Mouse (Mus musculus) NIH3T3 (cell line): ENCODE results near the gene Tac2.

ENCODE experiments used
- DNase-seq: peaks from one replicate; pipeline ENCODE4 v3.0.0-alpha.2; 2012; ENCODE audit warnings: low read depth

Gene Tac2

GRCm38 (mm10) chr10:127725136-127725535 is 858 bp downstream of the Tac2 start:
- no peak for DNase-seq

GRCm38 (mm10) chr10:127728437-127728836 is 4.2 kb downstream of the Tac2 start:
- DNase-seq, result no peak

- DNase-seq, result no peak
These were observed 6.1 kb downstream of the Tac2 start for GRCm38 (mm10) chr10:127730285-127730932.

GRCm38 (mm10) chr10:127730933-127731310 is 6.6 kb downstream of the Tac2 start:
- no peak for DNase-seq

GRCm38 (mm10) chr10:127731397-127731796 is 7.1 kb downstream of the Tac2 start:
- peak; percentile 19 for DNase-seq

GRCm38 (mm10) chr10:127734434-127734833 is 10.2 kb downstream of the Tac2 start:
- DNase-seq, result peak; percentile 41

GRCm38 (mm10) chr10:127736266-127736665 is 12.0 kb downstream of the Tac2 start:
- DNase-seq, result no peak

GRCm38 (mm10) chr10:127736916-127737315 is 12.6 kb downstream of the Tac2 start:
- DNase-seq, result no peak

- no peak for DNase-seq
These were observed 13.3 kb downstream of the Tac2 start for GRCm38 (mm10) chr10:127737552-127737951.

GRCm38 (mm10) chr10:127738151-127738882 is 14.0 kb downstream of the Tac2 start:
- peak; percentile 58 for DNase-seq

GRCm38 (mm10) chr10:127739083-127739660 is 14.9 kb downstream of the Tac2 start, which contains the start of gene Zbtb39:
Gene Zbtb39, plus strand, starts transcription at chr10:127739538.
- DNase-seq, result peak; percentile 92

GRCm38 (mm10) chr10:127739661-127740161 is 15.4 kb downstream of the Tac2 start:
- peak; percentile 51 for DNase-seq

GRCm38 (mm10) chr10:127744661-127745060 is 20.4 kb downstream of the Tac2 start:
- peak; percentile 56 for DNase-seq

- DNase-seq, result no peak
These were observed 21.6 kb downstream of the Tac2 start for GRCm38 (mm10) chr10:127745886-127746285.

- DNase-seq, result no peak
These were observed 23.0 kb downstream of the Tac2 start for GRCm38 (mm10) chr10:127747254-127747653.

GRCm38 (mm10) chr10:127748847-127749612 is 24.8 kb downstream of the Tac2 start:
- no peak for DNase-seq

- DNase-seq, result no peak
These were observed 26.0 kb downstream of the Tac2 start for GRCm38 (mm10) chr10:127750136-127750777.

GRCm38 (mm10) chr10:127751548-127751947 is 27.3 kb downstream of the Tac2 start, which contains the start of gene Gpr182:
Gene Gpr182, minus strand, starts transcription at chr10:127751732.
- DNase-seq, result no peak

GRCm38 (mm10) chr10:127754566-127755166 is 30.4 kb downstream of the Tac2 start:
- DNase-seq, result no peak

- no peak for DNase-seq
These were observed 31.0 kb downstream of the Tac2 start for GRCm38 (mm10) chr10:127755246-127755645.
